Mouse (Mus musculus) kidney, embryonic 15.5 days (tissue): ENCODE results near the gene Pole2. TPM values are rescaled to one million over a fixed set of nuclear protein-coding genes. Genes with fewer than 3 reads are reported as not detected.

Experiments
- ATAC-seq: fragments of 200-750 bp; cut with Nextera tagmentation; replicated peaks from 2 replicates; pipeline ENCODE4 v1.8.0; 2017; ENCODE audit warnings: moderate TSS enrichment; ENCODE audit not compliant: low FRiP score
- H3K27ac ChIP-seq: fragments of 300-500 bp; sonication (generic); 2 replicates; pipeline ENCODE4 v1.5.1; 2015; ENCODE audit warnings: mild to moderate bottlenecking, inconsistent platforms
- H3K27me3 ChIP-seq: fragments of 300-500 bp; sonication (generic); 2 replicates; pipeline ENCODE4 v1.6.1; 2015; ENCODE audit warnings: inconsistent platforms
- H3K36me3 ChIP-seq: fragments of 300-500 bp; sonication (generic); 2 replicates; pipeline ENCODE4 v1.6.1; 2015; ENCODE audit warnings: inconsistent platforms
- H3K4me1 ChIP-seq: fragments of 300-500 bp; sonication (generic); 2 replicates; pipeline ENCODE4 v1.6.1; 2015; ENCODE audit warnings: inconsistent platforms
- H3K4me2 ChIP-seq: fragments of 300-500 bp; sonication (generic); 2 replicates; pipeline ENCODE4 v1.6.1; 2015; ENCODE audit warnings: moderate library complexity, mild to moderate bottlenecking, inconsistent platforms
- H3K4me3 ChIP-seq: fragments of 300-500 bp; sonication (generic); replicated peaks from 2 replicates; pipeline ENCODE4 v1.5.1; 2015; ENCODE audit warnings: mild to moderate bottlenecking, inconsistent platforms
- H3K9ac ChIP-seq: fragments of 300-500 bp; sonication (generic); 2 replicates; pipeline ENCODE4 v1.6.1; 2015; ENCODE audit warnings: mild to moderate bottlenecking, inconsistent platforms
- H3K9me3 ChIP-seq: fragments of 300-500 bp; sonication (generic); replicated peaks from 2 replicates; pipeline ENCODE4 v1.6.1; 2016; ENCODE audit warnings: inconsistent platforms
- WGBS: fragments of 180-500 bp; shearing (Covaris S2); methylation state at CpG from one replicate; pipeline ENCODE4 v1.1.7; 2015; ENCODE audit warnings: mixed read lengths; 5-methylcytosine and 5-hydroxymethylcytosine counted together
- polyA plus RNA-seq: library from polyadenylated mRNA; unstranded; fragments of >200 nt; fragmentation: Nextera tagmentation; extraction: Ambion mirVana; gene quantifications from 2 replicates; pipeline ENCODE4 v1.2.1, GENCODE M21; 2015

The Pole2 gene
- polyA plus RNA-seq, result 28.9 and 30.6 TPM in 2 replicates

DNA sequence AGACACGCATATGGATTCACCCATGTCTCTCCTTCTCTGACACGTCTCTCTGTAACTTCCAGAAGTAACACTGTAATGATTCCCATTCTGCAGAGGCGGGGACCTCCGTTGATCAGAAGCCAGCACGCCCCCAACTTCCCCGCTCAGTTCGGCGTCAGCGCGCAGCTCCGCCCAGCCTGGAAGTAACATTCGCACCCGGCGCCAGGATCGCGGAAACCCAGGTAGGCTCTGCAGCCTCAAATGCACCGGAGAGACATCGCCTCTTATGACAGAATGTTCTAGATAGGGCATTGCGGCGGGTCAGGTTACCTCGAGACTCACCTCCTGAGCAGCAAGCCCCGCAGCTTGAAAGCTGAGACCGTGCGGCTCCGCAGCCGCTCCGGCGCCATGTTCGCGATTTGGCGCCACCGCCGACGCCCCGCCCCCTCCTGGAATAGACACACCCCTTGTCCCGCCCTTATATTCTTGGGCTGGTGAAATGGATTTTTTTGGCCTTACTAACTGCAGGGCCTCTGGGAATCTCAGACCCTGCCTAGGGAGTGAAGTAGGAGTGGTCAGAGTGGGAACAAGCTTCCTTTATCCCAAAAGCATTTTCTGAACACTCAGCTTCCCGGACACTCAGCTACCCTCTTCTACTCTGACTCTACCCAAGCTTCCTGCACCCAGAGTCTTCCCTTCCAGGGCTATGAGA, at the start of gene Pole2:
Gene Pole2, minus strand, starts transcription at position 420 of the 691 bp plus-strand sequence.
- H3K27me3 ChIP-seq, result no peaks in the 10 kb centered on the region
- peak; percentile 98 for ATAC-seq
- peaks cover 27% of the 10 kb centered on the region for H3K36me3 ChIP-seq
- peak within 1 kb of the TSS; percentile 83 for H3K4me3 ChIP-seq
- peaks cover 14% of the 10 kb centered on the region for H3K4me1 ChIP-seq
- H3K27ac ChIP-seq, result peak within 1 kb of the TSS; percentile 93
- H3K9me3 ChIP-seq, result no peaks in the 10 kb centered on the region
- H3K4me2 ChIP-seq, result peak within 1 kb of the TSS; percentile 65
- 0% methylated on average over 37 of the region's 37 CpGs for WGBS
- peak within 1 kb of the TSS; percentile 53 for H3K9ac ChIP-seq

DNA sequence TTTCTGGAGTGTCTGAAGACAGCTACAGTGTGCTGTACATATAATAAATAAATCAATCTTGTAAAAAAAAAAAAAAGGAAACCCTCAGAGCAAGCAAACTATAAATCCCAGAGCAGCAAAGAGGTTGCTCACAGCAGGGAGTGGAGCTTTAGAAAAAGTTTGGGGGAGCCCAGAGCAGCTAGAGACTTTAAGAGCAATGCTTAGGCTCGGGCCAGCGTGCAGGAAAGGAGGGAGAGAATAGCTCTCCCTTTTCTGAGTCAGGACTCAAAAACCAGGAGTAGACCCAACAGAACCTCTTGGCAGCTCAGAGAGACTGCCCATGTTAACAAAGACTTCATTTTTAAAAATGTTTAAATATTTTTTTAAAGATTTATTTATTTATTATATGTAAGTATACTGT, 41.0 kb upstream of the Pole2 start:
- H3K36me3 ChIP-seq, result no peaks in the 10 kb centered on the region
- H3K9me3 ChIP-seq, result no peaks in the 10 kb centered on the region
- H3K27ac ChIP-seq, result no peak overlapping the region
- H3K4me3 ChIP-seq, result no peak overlapping the region
- H3K27me3 ChIP-seq, result no peaks in the 10 kb centered on the region
- no peak overlapping the region for H3K4me2 ChIP-seq
- WGBS, result 78% methylated on average over 2 of the region's 2 CpGs
- H3K4me1 ChIP-seq, result no peaks in the 10 kb centered on the region
- H3K9ac ChIP-seq, result no peak overlapping the region
- ATAC-seq, result no peak

DNA sequence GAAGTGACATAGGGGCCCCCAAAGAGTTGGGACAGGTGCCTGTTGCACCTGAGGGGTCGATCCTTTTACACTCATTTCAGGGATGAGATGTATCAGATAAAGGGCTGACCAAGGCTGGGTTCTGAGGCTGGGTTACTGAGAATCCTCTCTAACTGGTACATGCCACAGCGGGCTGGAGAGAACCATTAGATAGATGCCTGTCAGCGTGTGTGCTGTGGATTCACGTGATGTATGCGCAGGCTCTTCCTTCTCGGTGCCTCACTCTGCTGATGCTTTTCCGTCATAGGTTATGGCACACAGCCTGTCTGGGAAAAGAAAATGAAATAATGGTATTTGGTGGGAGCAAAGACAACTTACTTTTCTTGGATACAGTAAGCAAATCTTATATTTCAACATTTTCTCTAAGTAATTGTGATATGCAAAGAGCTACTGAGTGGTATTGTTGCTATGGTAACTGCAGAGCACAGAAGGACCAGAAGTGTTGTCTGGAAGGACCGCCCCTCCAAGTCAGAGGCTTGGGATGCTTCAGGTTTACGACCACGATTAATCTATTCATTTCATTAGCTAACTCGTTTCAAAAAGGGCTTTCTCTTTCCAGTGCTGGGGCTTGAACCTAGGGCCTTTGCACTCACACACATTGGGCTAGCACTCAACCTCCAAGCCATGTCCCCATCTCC, 40.1 kb upstream of the Pole2 start:
- Histone ChIP-seq H3K36me3 (no peaks in the 10 kb centered on the region), H3K27ac (no peak overlapping the region), H3K9me3 (no peaks in the 10 kb centered on the region), H3K4me2 (no peak overlapping the region), H3K4me3 (no peak overlapping the region), H3K4me1 (no peaks in the 10 kb centered on the region), H3K9ac (no peak overlapping the region), H3K27me3 (no peaks in the 10 kb centered on the region)
- no peak for ATAC-seq
- 76% methylated on average over 11 of the region's 11 CpGs for WGBS

DNA sequence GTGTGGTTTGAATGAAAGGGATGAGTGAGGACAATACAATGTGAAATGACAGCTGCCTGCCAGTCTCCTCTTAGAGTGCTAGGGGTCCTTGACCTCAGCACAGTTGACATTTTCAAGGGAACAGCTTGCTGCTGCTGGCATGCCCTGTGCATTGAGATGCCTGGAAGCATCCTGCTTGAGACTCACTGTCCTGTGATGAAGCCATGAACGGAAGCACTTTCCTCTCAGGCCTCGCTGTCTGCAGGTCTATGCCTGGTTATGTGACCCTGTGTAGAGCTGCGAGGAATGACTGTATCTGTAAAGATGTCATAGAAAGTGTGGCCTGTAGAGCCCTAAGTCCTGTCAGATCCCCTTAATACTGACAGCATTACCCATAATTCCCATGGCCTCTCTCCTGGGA, 37.0 kb upstream of the Pole2 start:
- H3K27ac ChIP-seq, result no peak overlapping the region
- no peak overlapping the region for H3K9ac ChIP-seq
- no peaks in the 10 kb centered on the region for H3K4me1 ChIP-seq
- H3K36me3 ChIP-seq, result no peaks in the 10 kb centered on the region
- no peak overlapping the region for H3K4me3 ChIP-seq
- no peaks in the 10 kb centered on the region for H3K9me3 ChIP-seq
- no peak overlapping the region for H3K4me2 ChIP-seq
- no peaks in the 10 kb centered on the region for H3K27me3 ChIP-seq
- no peak for ATAC-seq
- WGBS, result 89% methylated on average over 3 of the region's 3 CpGs

GRCm38 (mm10) chr12:69262251-69262650, 34.3 kb upstream of the Pole2 start:
- Histone ChIP-seq H3K27me3 (no peaks in the 10 kb centered on the region), H3K36me3 (no peaks in the 10 kb centered on the region), H3K4me2 (no peak overlapping the region), H3K9ac (no peak overlapping the region), H3K27ac (no peak overlapping the region), H3K9me3 (no peaks in the 10 kb centered on the region), H3K4me1 (no peaks in the 10 kb centered on the region), H3K4me3 (no peak overlapping the region)
- 94% methylated on average over 5 of the region's 5 CpGs for WGBS
- ATAC-seq, result no peak

GRCm38 (mm10) chr12:69257836-69258235, 29.8 kb upstream of the Pole2 start:
- H3K4me3 ChIP-seq, result no peak overlapping the region
- WGBS, result 85% methylated on average over 11 of the region's 11 CpGs
- H3K4me1 ChIP-seq, result no peaks in the 10 kb centered on the region
- no peak overlapping the region for H3K4me2 ChIP-seq
- H3K27me3 ChIP-seq, result no peaks in the 10 kb centered on the region
- ATAC-seq, result no peak
- no peaks in the 10 kb centered on the region for H3K36me3 ChIP-seq
- no peaks in the 10 kb centered on the region for H3K9me3 ChIP-seq
- no peak overlapping the region for H3K9ac ChIP-seq
- no peak overlapping the region for H3K27ac ChIP-seq

GRCm38 (mm10) chr12:69253806-69254205, 25.8 kb upstream of the Pole2 start:
- Histone ChIP-seq H3K27ac (no peak overlapping the region), H3K4me1 (no peaks in the 10 kb centered on the region), H3K9ac (no peak overlapping the region), H3K4me2 (no peak overlapping the region), H3K9me3 (no peaks in the 10 kb centered on the region), H3K27me3 (no peaks in the 10 kb centered on the region), H3K4me3 (no peak overlapping the region), H3K36me3 (no peaks in the 10 kb centered on the region)
- 93% methylated on average over 1 of the region's 1 CpGs for WGBS
- ATAC-seq, result no peak

DNA sequence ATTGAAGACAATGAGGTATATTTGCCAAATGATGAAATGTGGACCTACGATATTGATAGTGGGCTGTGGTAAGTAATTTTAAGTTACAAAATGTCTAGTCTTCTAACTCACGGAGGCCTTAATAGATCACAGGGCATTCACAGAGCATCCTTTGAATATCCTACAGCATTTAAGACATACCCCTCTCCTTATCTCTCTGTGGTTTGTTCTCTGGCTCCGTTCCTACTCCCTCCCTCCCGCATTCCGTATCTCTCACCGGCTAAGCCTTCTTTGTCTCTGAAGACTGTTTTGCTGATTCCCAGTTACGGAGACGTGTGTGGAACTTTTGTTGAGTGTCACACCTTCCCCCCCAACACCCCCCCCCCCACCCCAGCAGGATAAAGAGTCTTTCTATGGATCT, 22.8 kb upstream of the Pole2 start:
- H3K4me2 ChIP-seq, result no peak overlapping the region
- H3K9ac ChIP-seq, result no peak overlapping the region
- H3K4me3 ChIP-seq, result no peak overlapping the region
- H3K36me3 ChIP-seq, result no peaks in the 10 kb centered on the region
- H3K4me1 ChIP-seq, result no peaks in the 10 kb centered on the region
- ATAC-seq, result no peak
- 83% methylated on average over 8 of the region's 8 CpGs for WGBS
- no peaks in the 10 kb centered on the region for H3K27me3 ChIP-seq
- no peak overlapping the region for H3K27ac ChIP-seq
- no peaks in the 10 kb centered on the region for H3K9me3 ChIP-seq

- ATAC-seq, result no peak
- H3K9ac ChIP-seq, result no peak overlapping the region
- no peak overlapping the region for H3K4me3 ChIP-seq
- H3K9me3 ChIP-seq, result no peaks in the 10 kb centered on the region
- H3K4me2 ChIP-seq, result no peak overlapping the region
- WGBS, result 84% methylated on average over 4 of the region's 4 CpGs
- no peak overlapping the region for H3K27ac ChIP-seq
- no peaks in the 10 kb centered on the region for H3K4me1 ChIP-seq
- H3K36me3 ChIP-seq, result no peaks in the 10 kb centered on the region
- H3K27me3 ChIP-seq, result no peaks in the 10 kb centered on the region
Observed at GRCm38 (mm10) chr12:69249766-69250165, 21.8 kb upstream of the Pole2 start.

- H3K27me3 ChIP-seq, result no peaks in the 10 kb centered on the region
- H3K4me3 ChIP-seq, result peak overlapping the region; percentile 82
- H3K27ac ChIP-seq, result peak overlapping the region; percentile 88
- ATAC-seq, result peak; percentile 95
- peak overlapping the region; percentile 86 for H3K9ac ChIP-seq
- WGBS, result under 1% methylated on average over 63 of the region's 64 CpGs
- peaks cover 9% of the 10 kb centered on the region for H3K4me1 ChIP-seq
- H3K9me3 ChIP-seq, result no peaks in the 10 kb centered on the region
- peak overlapping the region; percentile 84 for H3K4me2 ChIP-seq
- H3K36me3 ChIP-seq, result no peaks in the 10 kb centered on the region
Observed at GRCm38 (mm10) chr12:69241771-69242431, 13.9 kb upstream of the Pole2 start.

DNA sequence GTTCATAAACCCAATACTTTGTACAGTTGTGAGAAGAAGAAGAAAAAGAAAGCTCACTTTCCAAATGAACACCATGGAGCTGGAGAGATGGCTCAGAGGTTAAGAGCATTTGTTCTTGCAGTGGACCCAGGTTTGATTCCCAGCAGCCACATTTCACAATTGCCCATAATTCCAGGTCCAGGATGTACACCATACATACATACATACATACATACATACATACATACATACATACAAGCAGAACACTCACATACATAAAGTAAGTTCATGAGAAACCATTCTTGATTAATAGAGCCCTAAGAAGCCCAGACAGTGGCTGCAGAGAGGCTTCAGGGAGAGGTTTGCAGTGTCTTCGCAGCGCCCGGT, 13.4 kb upstream of the Pole2 start:
- H3K9me3 ChIP-seq, result no peaks in the 10 kb centered on the region
- peak overlapping the region; percentile 86 for H3K9ac ChIP-seq
- H3K4me2 ChIP-seq, result peak overlapping the region; percentile 84
- H3K27me3 ChIP-seq, result no peaks in the 10 kb centered on the region
- WGBS, result 0% methylated on average over 3 of the region's 3 CpGs
- H3K4me1 ChIP-seq, result peaks cover 9% of the 10 kb centered on the region
- no peaks in the 10 kb centered on the region for H3K36me3 ChIP-seq
- H3K27ac ChIP-seq, result peak overlapping the region; percentile 88
- peak overlapping the region; percentile 82 for H3K4me3 ChIP-seq
- ATAC-seq, result peak; percentile 3; the same call in 1 of the 2 replicates

- no peak for ATAC-seq
- Histone ChIP-seq H3K4me1 (peaks cover 9% of the 10 kb centered on the region), H3K4me3 (peak within 1 kb of the TSS; percentile 82), H3K9ac (peak within 1 kb of the TSS; percentile 86), H3K27me3 (no peaks in the 10 kb centered on the region), H3K36me3 (no peaks in the 10 kb centered on the region), H3K27ac (peak within 1 kb of the TSS; percentile 88), H3K4me2 (peak within 1 kb of the TSS; percentile 84), H3K9me3 (no peaks in the 10 kb centered on the region)
- 68% methylated on average over 6 of the region's 6 CpGs for WGBS
Observed at GRCm38 (mm10) chr12:69240876-69241275, 12.9 kb upstream of the Pole2 start, which contains the start of gene Klhdc1. Klhdc1 (plus strand) TSS chr12:69241176.
